Mouse (Mus musculus) forebrain, embryonic 16.5 days (tissue): ENCODE measurements at regions not wholly inside any gene's neighbourhood (a gene's known extent, or its start where the extent isn't known, plus 50 kb on each side); places are given as distances from the start of the nearest gene placed in this dataset.

Source experiments
- ATAC-seq: fragments of 200-750 bp; cut with Nextera tagmentation; 2 replicates; pipeline ENCODE4 v1.8.0; 2017; ENCODE audit warnings: mild to moderate bottlenecking, moderate library complexity
- H3K27ac ChIP-seq: fragments of 300-500 bp; sonication (generic); 2 replicates; pipeline ENCODE4 v1.5.1; 2014; ENCODE audit warnings: low read length, control low read depth
- H3K27me3 ChIP-seq: fragments of 300-500 bp; sonication (generic); replicated peaks from 2 replicates; pipeline ENCODE4 v1.6.1; 2014; ENCODE audit warnings: low read length; ENCODE audit not compliant: control insufficient read depth, insufficient read depth
- H3K36me3 ChIP-seq: fragments of 300-500 bp; sonication (generic); 2 replicates; pipeline ENCODE4 v1.6.1; 2014; ENCODE audit not compliant: control insufficient read depth, insufficient read depth
- H3K4me1 ChIP-seq: fragments of 300-500 bp; sonication (generic); replicated peaks from 2 replicates; pipeline ENCODE4 v1.6.1; 2014; ENCODE audit warnings: low read length; ENCODE audit not compliant: control insufficient read depth, insufficient read depth
- H3K4me2 ChIP-seq: fragments of 300-500 bp; sonication (generic); 2 replicates; pipeline ENCODE4 v1.6.1; 2014; ENCODE audit warnings: mild to moderate bottlenecking, low read length, control low read depth
- H3K4me3 ChIP-seq: fragments of 300-500 bp; sonication (generic); replicated peaks from 2 replicates; pipeline ENCODE4 v1.5.1; 2014; ENCODE audit warnings: mild to moderate bottlenecking, low read length, control low read depth
- H3K9ac ChIP-seq: fragments of 300-500 bp; sonication (generic); replicated peaks from 2 replicates; pipeline ENCODE4 v1.6.1; 2014; ENCODE audit warnings: low read depth, low read length, control low read depth
- H3K9me3 ChIP-seq: fragments of 300-500 bp; sonication (generic); 2 replicates; pipeline ENCODE4 v1.6.1; 2016; ENCODE audit warnings: low read length; ENCODE audit not compliant: control insufficient read depth
- WGBS: fragments of 180-500 bp; shearing (Covaris S2); extraction: QIAGEN DNeasy Blood & Tissue Kit; methylation state at CpG from one replicate; pipeline ENCODE4 v1.1.7; 2014; 5-methylcytosine and 5-hydroxymethylcytosine counted together

- WGBS = 44% methylated on average over 12 of the region's 12 CpGs
- Histone ChIP-seq H3K9me3 (no peaks in the 10 kb centered on the region), H3K4me3 (no peak overlapping the region), H3K4me1 (peaks cover 13% of the 10 kb centered on the region), H3K36me3 (no peaks in the 10 kb centered on the region), H3K27me3 (0 out of 2 replicates have a peak, but pooled peaks cover 3% of the 10 kb centered on the region), H3K27ac (peak overlapping the region; percentile 46; the same call in 1 of the 2 replicates), H3K4me2 (no peak overlapping the region; the same call in 1 of the 2 replicates), H3K9ac (no peak overlapping the region)
- peak; percentile 95 for ATAC-seq
Observed at GRCm38 (mm10) chr2:169424166-169424920, 163.2 kb downstream of the Gm11011 start.

GRCm38 (mm10) chr2:169412361-169412760, 175.2 kb downstream of the Gm11011 start:
- H3K4me1 ChIP-seq = no peaks in the 10 kb centered on the region; the same call in none of the 2 replicates
- no peak overlapping the region for H3K4me3 ChIP-seq
- H3K9ac ChIP-seq = no peak overlapping the region
- H3K27me3 ChIP-seq = peaks cover 4% of the 10 kb centered on the region; the same call in 1 of the 2 replicates
- H3K4me2 ChIP-seq = no peak overlapping the region
- no peaks in the 10 kb centered on the region for H3K36me3 ChIP-seq
- H3K27ac ChIP-seq = no peak overlapping the region
- 8% methylated on average over 6 of the region's 6 CpGs for WGBS
- peak; percentile 62 for ATAC-seq
- no peaks in the 10 kb centered on the region; the same call in 1 of the 2 replicates for H3K9me3 ChIP-seq

GRCm38 (mm10) chr2:169410080-169410479, 177.5 kb downstream of the Gm11011 start:
- no peak overlapping the region for H3K9ac ChIP-seq
- no peaks in the 10 kb centered on the region; the same call in 1 of the 2 replicates for H3K9me3 ChIP-seq
- 64% methylated on average over 3 of the region's 3 CpGs for WGBS
- peaks cover 8% of the 10 kb centered on the region; the same call in 1 of the 2 replicates for H3K27me3 ChIP-seq
- H3K4me2 ChIP-seq = no peak overlapping the region
- ATAC-seq = no peak
- no peaks in the 10 kb centered on the region for H3K36me3 ChIP-seq
- peaks cover 6% of the 10 kb centered on the region for H3K4me1 ChIP-seq
- H3K27ac ChIP-seq = no peak overlapping the region
- H3K4me3 ChIP-seq = no peak overlapping the region

- 13% methylated on average over 6 of the region's 6 CpGs for WGBS
- H3K4me3 ChIP-seq = no peak overlapping the region
- no peaks in the 10 kb centered on the region for H3K9me3 ChIP-seq
- no peak overlapping the region for H3K4me2 ChIP-seq
- H3K36me3 ChIP-seq = no peaks in the 10 kb centered on the region
- H3K9ac ChIP-seq = no peak overlapping the region
- peaks cover 5% of the 10 kb centered on the region; the same call in 1 of the 2 replicates for H3K27me3 ChIP-seq
- peak; percentile 95 for ATAC-seq
- H3K4me1 ChIP-seq = peaks cover 12% of the 10 kb centered on the region
- peak overlapping the region; percentile 58 for H3K27ac ChIP-seq
Observed at GRCm38 (mm10) chr2:169404908-169405690, 182.4 kb downstream of the Gm11011 start.

GRCm38 (mm10) chr2:169397758-169398157, 189.8 kb downstream of the Gm11011 start:
- Histone ChIP-seq H3K27me3 (no peaks in the 10 kb centered on the region), H3K9ac (no peak overlapping the region), H3K4me3 (no peak overlapping the region), H3K9me3 (no peaks in the 10 kb centered on the region), H3K27ac (no peak overlapping the region), H3K36me3 (no peaks in the 10 kb centered on the region), H3K4me1 (no peaks in the 10 kb centered on the region), H3K4me2 (no peak overlapping the region)
- ATAC-seq = no peak
- WGBS = 76% methylated on average over 6 of the region's 6 CpGs

- H3K27me3 ChIP-seq = no peaks in the 10 kb centered on the region
- H3K9ac ChIP-seq = no peak overlapping the region
- no peaks in the 10 kb centered on the region for H3K36me3 ChIP-seq
- H3K4me3 ChIP-seq = no peak overlapping the region
- no peaks in the 10 kb centered on the region for H3K4me1 ChIP-seq
- no peak overlapping the region for H3K27ac ChIP-seq
- ATAC-seq = no peak
- no peak overlapping the region for H3K4me2 ChIP-seq
- H3K9me3 ChIP-seq = no peaks in the 10 kb centered on the region
- WGBS = 87% methylated on average over 4 of the region's 4 CpGs
Observed at GRCm38 (mm10) chr2:169397013-169397412, 190.5 kb downstream of the Gm11011 start.

- Histone ChIP-seq H3K4me3 (no peak overlapping the region), H3K27ac (no peak overlapping the region), H3K27me3 (no peaks in the 10 kb centered on the region), H3K4me2 (no peak overlapping the region), H3K4me1 (no peaks in the 10 kb centered on the region), H3K36me3 (no peaks in the 10 kb centered on the region), H3K9ac (no peak overlapping the region), H3K9me3 (no peaks in the 10 kb centered on the region)
- no peak for ATAC-seq
- WGBS = 90% methylated on average over 4 of the region's 4 CpGs
Observed at GRCm38 (mm10) chr2:169396294-169396693, 191.3 kb downstream of the Gm11011 start.

GRCm38 (mm10) chr2:169389611-169390010, 197.9 kb downstream of the Gm11011 start:
- Histone ChIP-seq H3K9me3 (no peaks in the 10 kb centered on the region), H3K9ac (no peak overlapping the region), H3K4me3 (no peak overlapping the region), H3K27me3 (no peaks in the 10 kb centered on the region), H3K4me1 (peaks cover 16% of the 10 kb centered on the region), H3K4me2 (no peak overlapping the region), H3K36me3 (no peaks in the 10 kb centered on the region), H3K27ac (no peak overlapping the region)
- ATAC-seq = no peak
- WGBS = 53% methylated on average over 4 of the region's 4 CpGs

GRCm38 (mm10) chr2:169388569-169388968, 199.0 kb downstream of the Gm11011 start:
- no peaks in the 10 kb centered on the region for H3K36me3 ChIP-seq
- H3K9me3 ChIP-seq = no peaks in the 10 kb centered on the region
- H3K27me3 ChIP-seq = no peaks in the 10 kb centered on the region
- no peak for ATAC-seq
- peaks cover 16% of the 10 kb centered on the region for H3K4me1 ChIP-seq
- no peak overlapping the region for H3K4me3 ChIP-seq
- no peak overlapping the region for H3K27ac ChIP-seq
- H3K4me2 ChIP-seq = no peak overlapping the region
- 81% methylated on average over 8 of the region's 8 CpGs for WGBS
- H3K9ac ChIP-seq = no peak overlapping the region
